Comparison of ENCODE assay signal across 17 mouse cellular contexts in genomic region chr8:87477102-87477645, GRCm38 (mm10). TPM values are rescaled to one million over a fixed set of nuclear protein-coding genes. Genes with fewer than 3 reads are reported as not detected.
"Had no signal": no experiment of that assay in that cellular context is flagged by ENCODE, and none has a peak within 500 bp of the region (broad histone marks: within the 10 kb centered on the region; RNA-seq: fewer than 3 reads in every experiment).

No protein-coding gene starts in this region.

- H3K4me3 ChIP-seq: kidney, embryonic 15.5 days; limb, embryonic 12.5 days; myocyte; neural tube, embryonic 12.5 days had no signal

- H3K4me2 ChIP-seq: kidney, embryonic 15.5 days; limb, embryonic 12.5 days; neural tube, embryonic 12.5 days had no signal

- H3K9me3 ChIP-seq: kidney, embryonic 15.5 days; limb, embryonic 12.5 days; neural tube, embryonic 12.5 days had no signal

- H3K9ac ChIP-seq: kidney, embryonic 15.5 days; limb, embryonic 12.5 days; liver, embryonic 14.5 days; neural tube, embryonic 12.5 days had no signal

- DNase-seq: kidney, adult 2 months; kidney, postnatal 36 days; layer of hippocampus, adult 9-11 months; liver; lung, adult 18-20 months; midbrain, embryonic 14.5 days; right cerebral cortex, adult 18-20 months; right cerebral cortex, postnatal 25 days; thymus, adult 2 months; thymus, postnatal 25 days had no signal

- H3K36me3 ChIP-seq: kidney, embryonic 15.5 days; limb, embryonic 12.5 days; neural tube, embryonic 12.5 days had no signal

- H3K27ac ChIP-seq: kidney, embryonic 15.5 days; limb, embryonic 12.5 days; liver, embryonic 14.5 days; neural tube, embryonic 12.5 days; stomach, postnatal 0 days had no signal

RNA-seq across cellular contexts. Expression of gene Cbln1, which starts 4.8 kb away (rescaled TPM):
- polyA plus RNA-seq: kidney, embryonic 15.5 days; lung, embryonic 16.5 days had no signal
